Mouse (Mus musculus): Measurements from ENCODE around the gene Alyref2. TPM values are rescaled to one million over a fixed set of nuclear protein-coding genes. Genes with fewer than 3 reads are reported as not detected.

Gene Alyref2
- polyA plus RNA-seq (2021; fragmentation: Nextera tagmentation) = 6.7 and 7.4 TPM in 2 replicates
- long read RNA-seq, experiment 1, transcript Alyref2-201 (1 exons, 1,273 nt) = major isoform, 12 of 12 reads
- long read RNA-seq, experiment 1, partial matches to known transcripts = 0 of 12 reads
- long read RNA-seq, experiment 1, other reads (novel, unspliced or antisense) = 0 of 12 reads
- long read RNA-seq, experiment 2, transcript Alyref2-201 (1 exons, 1,273 nt) = major isoform, 8 of 8 reads
- long read RNA-seq, experiment 2, partial matches to known transcripts = 0 of 8 reads
- long read RNA-seq, experiment 2, other reads (novel, unspliced or antisense) = 0 of 8 reads

DNA sequence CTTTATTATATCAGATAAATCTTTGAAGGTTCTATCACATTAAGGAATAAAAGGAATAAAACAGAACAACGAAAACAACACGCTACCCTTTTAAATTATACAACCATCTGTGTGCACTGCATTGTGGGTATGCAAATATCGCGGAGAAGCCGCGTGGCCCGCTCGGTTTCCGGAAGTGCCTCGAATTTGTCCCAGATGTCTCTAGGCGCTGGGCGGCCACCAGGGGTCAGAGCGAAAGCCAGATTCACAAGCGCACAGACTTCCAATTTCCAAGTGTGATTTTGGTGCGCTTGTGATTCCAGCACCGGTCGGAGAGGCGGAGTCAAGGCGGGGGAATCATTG lies at the start of gene Alyref2:
Alyref2 (plus strand) TSS at position 229 of the 342 bp plus-strand sequence.

DNA sequence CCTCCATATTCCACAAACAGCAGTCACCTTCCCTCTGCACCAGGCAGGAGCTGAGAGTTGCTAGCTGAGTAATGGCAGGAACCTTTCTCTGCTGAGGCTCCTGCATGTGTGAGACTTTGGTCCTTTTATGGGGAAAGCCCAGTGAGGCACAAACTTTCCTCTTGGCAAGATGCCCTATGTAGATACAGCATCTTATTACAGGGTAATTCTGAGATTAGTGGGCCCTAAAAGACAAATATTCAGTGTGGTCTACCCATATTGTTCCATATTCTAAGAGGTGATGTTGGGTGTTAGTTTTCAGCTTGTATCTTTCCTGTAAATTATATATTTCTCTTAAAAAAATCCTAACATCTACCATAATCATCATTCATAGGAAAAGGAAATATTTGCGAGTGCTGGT lies 31.9 kb downstream of the Alyref2 start, which contains the start of gene Itln1:
Itln1 (minus strand) TSS at position 101 of the 400 bp plus-strand sequence.

Other genes with a start within 250 kb of the Alyref2 start
- gene B4galt3, start 233.2 kb upstream of the Alyref2 start, polyA plus RNA-seq (2021; fragmentation: Nextera tagmentation) = 53.3 and 58.3 TPM in 2 replicates
- 9.7 and 14.4 TPM in 2 replicates for gene Ppox, start 222.3 kb upstream of the Alyref2 start, polyA plus RNA-seq (2021; fragmentation: Nextera tagmentation)
- gene Usp21, start 215.5 kb upstream of the Alyref2 start, polyA plus RNA-seq (2021; fragmentation: Nextera tagmentation) = 39.2 and 44.6 TPM in 2 replicates
- gene Ufc1, start 208.5 kb upstream of the Alyref2 start, polyA plus RNA-seq (2021; fragmentation: Nextera tagmentation) = 171 and 203 TPM in 2 replicates
- gene Dedd, start 174.3 kb upstream of the Alyref2 start, polyA plus RNA-seq (2021; fragmentation: Nextera tagmentation) = 35.3 and 38.1 TPM in 2 replicates
- 32.0 and 41.0 TPM in 2 replicates for gene Nit1, start 157.8 kb upstream of the Alyref2 start, polyA plus RNA-seq (2021; fragmentation: Nextera tagmentation)
- 136 and 195 TPM in 2 replicates for gene Pfdn2, start 157.8 kb upstream of the Alyref2 start, polyA plus RNA-seq (2021; fragmentation: Nextera tagmentation)
- gene Klhdc9, start 142.7 kb upstream of the Alyref2 start, polyA plus RNA-seq (2021; fragmentation: Nextera tagmentation) = 9.3 and 10.6 TPM in 2 replicates
- gene Nectin4, start 133.4 kb upstream of the Alyref2 start, polyA plus RNA-seq (2021; fragmentation: Nextera tagmentation) = 1.9 and 2.0 TPM in 2 replicates
- gene Arhgap30, start 114.5 kb upstream of the Alyref2 start, polyA plus RNA-seq (2021; fragmentation: Nextera tagmentation) = 0.60 and 0.85 TPM in 2 replicates
- gene Usf1, start 92.2 kb upstream of the Alyref2 start, polyA plus RNA-seq (2021; fragmentation: Nextera tagmentation) = 37.9 and 48.2 TPM in 2 replicates
- 1.2 and 1.9 TPM in 2 replicates for gene Tstd1, start 84.6 kb upstream of the Alyref2 start, polyA plus RNA-seq (2021; fragmentation: Nextera tagmentation)
- 8.6 TPM in 2 replicates for gene F11r, start 65.9 kb upstream of the Alyref2 start, polyA plus RNA-seq (2021; fragmentation: Nextera tagmentation)
- gene Itln1, start 31.8 kb downstream of the Alyref2 start, polyA plus RNA-seq (2021; fragmentation: Nextera tagmentation) = not detected in 2 replicates
- gene Cd244a, start 55.7 kb downstream of the Alyref2 start, polyA plus RNA-seq (2021; fragmentation: Nextera tagmentation) = 0.09 TPM in 1 of 2 replicates, not detected in the other
- 0.10 and 0.15 TPM in 2 replicates for gene Ly9, start 103.9 kb downstream of the Alyref2 start, polyA plus RNA-seq (2021; fragmentation: Nextera tagmentation)
- gene Slamf7, start 149.6 kb downstream of the Alyref2 start, polyA plus RNA-seq (2021; fragmentation: Nextera tagmentation) = 0.11 TPM in 1 of 2 replicates, not detected in the other
- gene Cd48, start 178.5 kb downstream of the Alyref2 start, polyA plus RNA-seq (2021; fragmentation: Nextera tagmentation) = 2.1 and 2.4 TPM in 2 replicates

Data from left cerebral cortex, adult 6 months (tissue).